8 mouse cellular contexts compared by ENCODE assay signal in genomic region chr16:38089447-38090170, GRCm38 (mm10). TPM values are rescaled to one million over a fixed set of nuclear protein-coding genes. Genes with fewer than 3 reads are reported as not detected.
DNase-seq lines count a peak whose midpoint lies in the region; ATAC-seq lines count a peak whose summit lies in the region.

No protein-coding gene starts in this region.

- H3K9me3 ChIP-seq in heart, embryonic 11.5 days (replicated peaks; ENCODE audit: control insufficient read depth, low read length): no peaks in the 10 kb centered on the region
- no peaks in the 10 kb centered on the region for H3K9me3 ChIP-seq in hindbrain, embryonic 15.5 days

- peak overlapping the region; percentile 99 for H3K9ac ChIP-seq in heart, embryonic 11.5 days (ENCODE audit: low read depth, low read length)
- peak overlapping the region; percentile 95 for H3K9ac ChIP-seq in hindbrain, embryonic 15.5 days

- H3K4me3 ChIP-seq in heart, embryonic 11.5 days (ENCODE audit: low read depth, low read length): peak overlapping the region; percentile 70
- peak overlapping the region; percentile 97 for H3K4me3 ChIP-seq in hindbrain, embryonic 15.5 days

- H3K4me1 ChIP-seq in heart, embryonic 11.5 days (ENCODE audit: control insufficient read depth, insufficient read depth, low read length): peaks cover 10% of the 10 kb centered on the region
- peaks cover 32% of the 10 kb centered on the region for H3K4me1 ChIP-seq in hindbrain, embryonic 15.5 days (replicated peaks)

- no peaks in the 10 kb centered on the region for H3K27me3 ChIP-seq in heart, embryonic 11.5 days (ENCODE audit: control insufficient read depth, insufficient read depth, low read length)
- H3K27me3 ChIP-seq in hindbrain, embryonic 15.5 days: no peaks in the 10 kb centered on the region

- H3K4me2 ChIP-seq in heart, embryonic 11.5 days: peak overlapping the region; percentile 87
- H3K4me2 ChIP-seq in hindbrain, embryonic 15.5 days: peak overlapping the region; percentile 92

- H3K27ac ChIP-seq in heart, embryonic 11.5 days (ENCODE audit: low read depth, low read length): peak overlapping the region; percentile 97
- peak overlapping the region; percentile 100 for H3K27ac ChIP-seq in hindbrain, embryonic 15.5 days (replicated peaks)

- no peaks in the 10 kb centered on the region for H3K36me3 ChIP-seq in heart, embryonic 11.5 days (ENCODE audit: control insufficient read depth, insufficient read depth, low read length)
- no peaks in the 10 kb centered on the region for H3K36me3 ChIP-seq in hindbrain, embryonic 15.5 days

- DNase-seq in heart, postnatal 4 days: no peak
- DNase-seq in 416B (ENCODE audit: low read depth): peak; percentile 46
- peak; percentile 67 for DNase-seq in mesoderm, embryonic 11.5 days (ENCODE audit: low read depth, low spot score)
- no peak for DNase-seq in natural killer cell, adult 2 months (ENCODE audit: low spot score in 2 of 2)

- peak; percentile 0; the same call in 1 of the 2 replicates for ATAC-seq in heart, embryonic 11.5 days (replicated peaks; ENCODE audit: insufficient number of reproducible peaks, low FRiP score, low TSS enrichment)
- peak; percentile 0; the same call in 1 of the 2 replicates for ATAC-seq in common myeloid progenitor, adult 5-6 weeks (replicated peaks; ENCODE audit: low read depth, poor library complexity, severe bottlenecking)
- no peak; the same call in 1 of the 2 replicates for ATAC-seq in hindbrain, embryonic 15.5 days (ENCODE audit: low FRiP score, low read depth)
- ATAC-seq in monocyte, adult 5-6 weeks (replicated peaks; ENCODE audit: insufficient number of reproducible peaks, low FRiP score, low TSS enrichment, poor library complexity, severe bottlenecking): no peak

- WGBS in heart, embryonic 11.5 days (ENCODE audit: insufficient replicate concordance): under 1% methylated on average over 64 of the region's 76 CpGs
- WGBS in hindbrain, embryonic 15.5 days: under 1% methylated on average over 66 of the region's 76 CpGs

RNA-seq across cellular contexts. Expression of gene Gsk3b, which starts 0.8 kb away (rescaled TPM):
- 41.2 and 57.5 TPM in 2 replicates for polyA plus RNA-seq in heart, embryonic 11.5 days (2014; fragmentation: Nextera tagmentation; extraction: Ambion mirVana)
- 10 to 100 TPM; 74.5 to 76.9 TPM for total RNA-seq in heart, postnatal 4 days (2021)
- 44.9 and 50.9 TPM in 2 replicates for total RNA-seq in common myeloid progenitor, adult 5-6 weeks (2017)
- 146 and 151 TPM in 2 replicates for polyA plus RNA-seq in hindbrain, embryonic 15.5 days (2015; fragmentation: Nextera tagmentation; extraction: Ambion mirVana)
- total RNA-seq in monocyte, adult 5-6 weeks (2017): 47.0 to 73.4 TPM (median 62.4 TPM) in 3 replicates

Comparison
In these comparisons a context has a peak if more than half of its experiments do, and no peak if none do; other contexts are left out.
1. ATAC-seq: peak in heart, embryonic 11.5 days (single experiment) and common myeloid progenitor, adult 5-6 weeks (single experiment); none in hindbrain, embryonic 15.5 days (single experiment) and monocyte, adult 5-6 weeks (single experiment).
2. DNase-seq: peak in 416B (single experiment) and mesoderm, embryonic 11.5 days (single experiment); none in heart, postnatal 4 days (single experiment) and natural killer cell, adult 2 months (0 of 2).